Mouse (Mus musculus) CD4-positive, CD25-positive, alpha-beta regulatory T cell (primary cell): Measurements from ENCODE around the gene Fam126b. TPM values are rescaled to one million over a fixed set of nuclear protein-coding genes. Genes with fewer than 3 reads are reported as not detected.

Experiments
- polyA plus RNA-seq: library from polyadenylated mRNA; unstranded; fragments of 100-300 nt; shearing (Covaris generic); gene quantifications from one replicate; pipeline ENCODE4 v1.2.1, GENCODE M21; 2017

Gene Fam126b
- polyA plus RNA-seq: 13.2 TPM

GRCm38 (mm10) chr1:58586171-58586997, at the start of gene Fam126b, which contains the start of gene Ndufb3:
TSS of gene Fam126b (minus strand) at chr1:58586323.
TSS of gene Ndufb3 (plus strand) at chr1:58586384.

DNA sequence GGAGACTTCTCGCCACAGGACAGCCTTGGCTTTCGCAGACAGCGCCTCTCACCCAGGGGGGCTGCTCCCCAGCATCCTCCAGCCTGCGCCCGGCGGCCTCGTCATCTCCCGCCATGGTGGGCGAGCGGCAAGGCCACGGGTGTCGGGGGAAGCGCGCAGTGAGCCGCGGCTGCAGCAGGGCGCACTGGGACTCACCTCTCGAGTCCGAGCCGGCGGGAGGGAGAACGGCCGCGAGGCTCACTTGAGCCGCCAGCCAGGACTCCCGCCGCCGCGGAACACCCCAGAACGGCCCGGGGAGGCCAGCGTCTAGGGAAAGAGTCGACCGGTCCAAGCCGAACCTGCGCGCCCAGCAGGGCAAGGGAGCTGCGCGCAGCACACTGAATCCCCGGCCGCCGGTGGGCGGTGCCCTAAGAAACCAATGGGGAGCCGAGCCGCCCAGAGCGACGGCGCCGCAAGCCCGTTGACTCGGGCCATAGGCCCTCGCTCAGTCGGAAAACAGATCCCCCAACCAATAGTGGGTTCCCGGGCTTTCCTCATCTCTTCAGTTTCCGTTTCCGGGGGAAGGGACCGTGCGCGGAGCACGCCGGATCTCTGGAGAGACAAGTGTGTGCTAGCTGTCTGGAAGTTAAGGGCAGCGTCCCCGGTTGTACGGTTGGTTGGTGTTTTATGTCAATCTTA, 81.4 kb downstream of the Fam126b start, which contains the start of gene Orc2:
Orc2 (minus strand) TSS at position 533 of the 678 bp plus-strand sequence.

Other genes with a start within 250 kb of the Fam126b start
- 330 TPM for gene Bzw1, start 193.4 kb downstream of the Fam126b start, polyA plus RNA-seq
- gene Clk1, start 162.3 kb downstream of the Fam126b start, polyA plus RNA-seq: 391 TPM
- gene Nif3l1, start 141.2 kb downstream of the Fam126b start, polyA plus RNA-seq: 27.2 TPM
- 61.3 TPM for gene Ppil3, start 140.8 kb downstream of the Fam126b start, polyA plus RNA-seq
- gene Orc2, start 81.2 kb downstream of the Fam126b start, polyA plus RNA-seq: 26.8 TPM
- gene Ndufb3, start 61 bp upstream of the Fam126b start, polyA plus RNA-seq: 130 TPM
- gene Als2cr12, start 109.7 kb upstream of the Fam126b start, polyA plus RNA-seq: 0.16 TPM
- 121 TPM for gene Cflar, start 125.2 kb upstream of the Fam126b start, polyA plus RNA-seq
- 281 TPM for gene Casp8, start 209.1 kb upstream of the Fam126b start, polyA plus RNA-seq